Mouse (Mus musculus) bone marrow macrophage, adult 2 months (primary cell): ENCODE measurements at regions not wholly inside any gene's neighbourhood (a gene's known extent, or its start where the extent isn't known, plus 50 kb on each side); places are given as distances from the start of the nearest gene placed in this dataset.

Experiments
- H3K27ac ChIP-seq: 2 replicates; pipeline ENCODE4 v1.5.1; 2012; ENCODE audit warnings: low read depth, low read length; ENCODE audit not compliant: insufficient read depth
- H3K4me1 ChIP-seq: 2 replicates; pipeline ENCODE4 v1.6.1; 2012; ENCODE audit warnings: low read length; ENCODE audit not compliant: control insufficient read depth, insufficient read depth
- H3K4me3 ChIP-seq: 2 replicates; pipeline ENCODE4 v1.5.1; 2012; ENCODE audit warnings: mild to moderate bottlenecking, low read length, moderate library complexity; ENCODE audit not compliant: insufficient read depth
- CTCF ChIP-seq: IDR thresholded peaks from 2 replicates; pipeline ENCODE4 v1.5.1; 2012; ENCODE audit warnings: low read depth, mild to moderate bottlenecking, low read length, moderate library complexity
- POLR2A ChIP-seq: IDR thresholded peaks from 2 replicates; pipeline ENCODE4 v1.6.1; 2012; ENCODE audit warnings: mild to moderate bottlenecking, low read depth, low read length, borderline replicate concordance

DNA sequence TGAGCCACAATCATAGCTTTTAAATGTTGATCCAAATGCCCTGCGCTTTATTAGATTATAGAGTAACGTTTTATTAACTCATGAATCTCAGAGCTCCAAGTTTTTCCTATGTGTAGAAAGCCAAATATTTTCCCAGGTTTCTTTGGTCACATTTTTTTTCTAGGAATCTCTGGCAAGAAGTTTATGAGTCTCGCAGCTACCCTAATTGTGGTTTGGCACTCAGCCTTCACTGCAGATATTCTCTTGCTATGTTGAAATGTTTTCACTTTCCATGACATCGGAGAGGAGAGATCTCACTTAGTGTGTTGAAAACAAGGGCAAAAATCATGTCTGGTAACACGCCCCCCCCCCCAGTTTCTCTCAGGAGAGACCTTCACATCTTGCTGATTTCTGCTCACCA lies 212.4 kb downstream of the Tmem26 start:
- H3K4me3 ChIP-seq, result no peak overlapping the region
- H3K4me1 ChIP-seq, result no peaks in the 10 kb centered on the region
- no peak overlapping the region for H3K27ac ChIP-seq
- TF ChIP-seq CTCF, result no peak
- no peak for TF ChIP-seq POLR2A

DNA sequence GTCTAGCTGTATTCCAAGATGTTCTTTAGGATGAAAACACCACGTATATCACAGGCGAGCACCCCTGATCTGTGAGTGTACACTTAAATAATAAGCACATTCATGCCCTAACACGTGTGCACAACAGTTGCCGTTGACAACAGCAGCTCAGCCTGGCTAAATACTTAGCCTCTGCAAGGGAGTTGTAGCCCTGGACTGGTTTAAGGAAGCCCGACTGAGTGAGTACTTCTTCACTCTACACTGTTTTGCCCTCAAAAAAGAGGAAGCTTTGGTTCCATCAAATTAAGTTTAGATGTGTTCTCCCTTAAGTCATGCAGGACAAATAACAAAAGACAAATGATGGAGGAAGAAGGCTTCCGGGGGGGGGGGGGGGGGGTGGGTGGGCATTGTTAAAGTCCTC lies 208.0 kb upstream of the Rhobtb1 start:
- Histone ChIP-seq H3K4me3 (no peak overlapping the region), H3K27ac (no peak overlapping the region), H3K4me1 (no peaks in the 10 kb centered on the region)
- TF ChIP-seq CTCF (no peak), POLR2A (no peak)

DNA sequence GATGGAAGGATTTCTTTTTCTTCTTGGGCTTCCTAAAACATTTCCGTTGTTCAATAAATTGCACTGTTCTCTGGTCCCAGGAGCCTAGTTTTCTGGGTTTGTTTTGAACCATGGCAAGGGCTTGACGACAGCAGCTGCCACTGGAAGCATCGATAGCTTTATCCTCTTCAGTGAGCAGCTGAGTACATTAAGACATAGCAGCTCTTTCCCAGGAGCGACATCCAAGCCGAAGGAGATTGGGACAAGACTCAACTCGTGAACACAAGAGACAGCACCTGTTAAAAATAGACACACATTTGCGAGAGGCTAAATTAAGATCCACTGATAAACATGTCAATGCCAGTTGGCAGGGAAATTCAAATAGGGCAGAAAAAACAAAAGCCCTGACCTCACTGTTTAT lies 194.7 kb upstream of the Rhobtb1 start:
- TF ChIP-seq CTCF (no peak), POLR2A (no peak)
- H3K27ac ChIP-seq, result no peak overlapping the region

DNA sequence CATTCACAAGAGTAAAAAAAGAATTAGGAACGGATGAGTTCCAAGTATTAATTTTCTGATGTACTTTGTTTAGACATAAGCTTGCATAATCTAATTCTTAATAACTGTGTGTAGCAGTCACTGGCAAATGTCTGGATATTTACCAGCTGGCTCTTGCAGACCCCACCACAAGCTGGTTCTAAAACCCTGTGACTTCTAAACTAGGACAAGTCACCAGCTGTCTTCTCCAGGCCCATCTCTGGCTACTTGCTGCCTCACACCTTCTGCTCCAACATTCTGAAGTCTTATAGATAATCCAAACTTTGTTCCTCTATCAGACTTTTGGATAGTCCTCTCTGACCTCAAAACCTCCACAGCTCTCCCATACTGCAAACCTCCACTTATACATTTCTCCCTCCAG lies 189.9 kb upstream of the Rhobtb1 start:
- H3K27ac ChIP-seq, result no peak overlapping the region

More for the DNA sequence above, 194.7 kb upstream of the Rhobtb1 start:
- H3K4me3 ChIP-seq, result no peak overlapping the region
- H3K4me1 ChIP-seq, result no peaks in the 10 kb centered on the region

DNA sequence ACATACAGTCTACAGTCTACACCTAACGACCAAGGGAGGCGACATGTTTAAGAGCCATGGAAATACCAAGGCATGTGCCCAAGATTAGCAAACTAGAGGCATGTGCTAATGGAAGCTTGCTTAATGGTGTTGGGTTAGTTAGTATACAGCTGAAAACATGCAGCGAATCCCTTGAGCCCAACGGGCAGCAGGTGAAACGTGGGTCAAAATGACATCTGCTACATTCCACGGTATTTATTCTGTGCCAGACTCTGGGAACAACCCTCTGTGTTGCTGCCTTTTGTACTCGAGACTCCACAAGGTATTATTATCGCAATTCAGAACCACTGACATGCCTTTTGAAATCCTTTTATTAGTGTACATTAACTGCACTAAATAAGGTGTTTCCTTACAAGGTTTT lies 188.1 kb upstream of the Rhobtb1 start:
- Histone ChIP-seq H3K4me1 (no peaks in the 10 kb centered on the region), H3K27ac (no peak overlapping the region), H3K4me3 (no peak overlapping the region)
- TF ChIP-seq CTCF, result no peak
- no peak for TF ChIP-seq POLR2A

More for the DNA sequence above, 189.9 kb upstream of the Rhobtb1 start:
- Histone ChIP-seq H3K4me3 (no peak overlapping the region), H3K4me1 (no peaks in the 10 kb centered on the region)
- TF ChIP-seq POLR2A (no peak), CTCF (no peak)

DNA sequence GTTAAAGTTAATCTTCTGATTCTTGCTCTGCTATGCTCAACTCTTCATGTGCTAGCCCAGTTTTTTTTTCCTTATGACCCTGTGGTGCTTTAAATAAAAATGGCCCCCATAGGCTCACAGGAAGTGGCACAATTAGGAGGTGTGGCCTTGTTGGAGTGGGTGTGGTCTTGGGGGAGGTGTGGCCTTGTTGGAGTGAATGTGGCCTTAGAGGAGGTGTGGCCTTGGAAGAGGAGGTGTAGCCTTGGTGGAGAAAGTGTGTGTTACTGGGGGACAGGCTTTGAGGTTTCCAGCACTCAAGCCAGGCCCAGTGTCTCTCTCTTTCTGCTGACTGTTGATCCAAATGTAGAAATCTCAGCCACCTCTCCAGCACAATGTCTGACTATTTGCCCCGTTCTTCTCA lies 186.0 kb upstream of the Rhobtb1 start:
- no peaks in the 10 kb centered on the region for H3K4me1 ChIP-seq
- no peak overlapping the region for H3K27ac ChIP-seq
- H3K4me3 ChIP-seq, result no peak overlapping the region
- TF ChIP-seq CTCF (no peak), POLR2A (no peak)

DNA sequence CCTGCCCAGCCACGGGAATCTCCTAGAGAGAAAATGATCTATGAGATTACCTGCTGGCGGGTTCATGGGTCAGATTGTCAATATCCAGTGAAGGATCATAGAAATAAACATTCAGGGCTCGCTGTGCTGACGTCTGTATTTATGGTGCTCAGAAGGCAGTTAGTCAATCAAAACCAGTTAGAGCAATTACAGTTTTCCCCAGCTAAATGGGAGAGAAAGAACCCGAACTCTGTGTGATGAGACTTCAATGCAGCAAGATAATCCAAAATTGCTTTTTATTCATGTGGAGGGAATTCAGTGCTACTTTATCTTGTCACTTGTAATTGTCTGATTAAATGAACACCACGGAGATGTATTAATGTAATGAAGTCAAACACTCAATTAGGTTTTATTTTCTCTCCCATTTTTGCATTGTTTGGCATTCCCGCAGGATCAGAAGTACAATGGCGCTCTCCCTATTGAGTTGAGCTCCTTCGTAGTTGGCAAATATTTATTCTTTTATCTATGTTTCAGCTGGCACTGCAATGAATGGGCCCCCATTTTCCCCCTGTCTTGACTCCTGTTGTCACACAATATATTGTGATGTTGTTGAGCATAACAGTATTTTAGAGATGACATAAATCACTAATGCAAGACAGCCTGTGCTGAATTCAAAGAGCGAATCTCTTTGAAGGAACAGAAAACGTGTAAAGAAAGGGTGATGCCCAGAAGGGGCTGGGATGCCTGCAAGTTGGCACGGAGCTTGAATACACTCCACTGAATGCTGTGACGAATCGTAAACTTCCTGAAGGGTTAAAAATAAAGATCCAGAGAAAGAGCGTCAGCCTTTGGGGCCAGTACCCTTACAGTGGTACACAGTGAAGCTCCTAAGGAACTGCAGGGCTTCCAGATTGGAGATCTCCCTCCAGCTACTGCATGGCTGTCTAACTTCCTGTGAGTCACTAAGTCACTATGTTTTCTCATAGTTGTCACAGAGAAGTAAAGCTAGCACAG lies 183.0 kb upstream of the Rhobtb1 start:
- no peak overlapping the region for H3K4me3 ChIP-seq
- H3K4me1 ChIP-seq, result no peaks in the 10 kb centered on the region
- TF ChIP-seq CTCF (no peak), POLR2A (no peak)
- no peak overlapping the region for H3K27ac ChIP-seq

DNA sequence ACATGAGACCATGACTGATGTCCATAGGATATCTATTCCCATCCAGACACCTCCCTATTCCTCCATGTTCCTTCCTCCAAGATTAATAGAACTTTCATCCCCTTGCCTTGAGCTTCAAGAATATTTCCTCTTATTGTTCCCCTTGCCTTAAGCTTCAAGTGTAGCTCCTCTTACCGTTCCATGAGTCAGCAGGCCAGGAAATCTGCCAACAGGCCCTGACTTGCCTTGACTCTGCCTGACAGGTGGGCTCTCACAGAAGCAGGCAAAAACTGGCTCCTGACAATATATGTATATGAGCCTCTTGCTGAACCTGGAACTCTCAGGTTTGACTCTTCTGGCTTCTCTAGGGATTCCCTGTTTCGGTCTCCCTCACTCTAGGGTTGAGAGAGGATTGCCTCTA lies 180.7 kb upstream of the Rhobtb1 start:
- H3K4me3 ChIP-seq, result no peak overlapping the region
- H3K27ac ChIP-seq, result no peak overlapping the region
- TF ChIP-seq POLR2A (no peak), CTCF (no peak)

DNA sequence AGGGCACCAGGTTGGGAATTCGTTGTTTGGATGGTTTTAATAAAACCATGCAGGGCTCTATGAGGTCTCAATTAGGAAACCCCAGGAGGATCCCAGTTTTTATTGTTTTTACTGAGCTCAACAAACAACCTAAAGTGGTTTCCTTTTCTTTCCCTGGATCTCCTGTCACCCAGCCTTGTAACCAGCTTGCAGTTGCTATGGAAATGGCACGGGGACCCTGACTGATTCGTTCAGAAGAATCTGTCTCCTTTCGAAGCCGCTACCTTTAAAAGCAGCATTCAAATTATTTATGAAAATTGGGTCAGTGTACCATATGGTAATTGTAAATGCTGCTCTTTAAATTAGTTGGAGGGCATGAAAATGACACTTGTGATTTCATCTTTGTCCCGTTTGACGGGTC lies 176.5 kb upstream of the Rhobtb1 start:
- no peaks in the 10 kb centered on the region for H3K4me1 ChIP-seq
- H3K4me3 ChIP-seq, result no peak overlapping the region
- no peak for TF ChIP-seq CTCF
- TF ChIP-seq POLR2A, result no peak
- no peak overlapping the region for H3K27ac ChIP-seq

More for the DNA sequence above, 180.7 kb upstream of the Rhobtb1 start:
- no peaks in the 10 kb centered on the region for H3K4me1 ChIP-seq

DNA sequence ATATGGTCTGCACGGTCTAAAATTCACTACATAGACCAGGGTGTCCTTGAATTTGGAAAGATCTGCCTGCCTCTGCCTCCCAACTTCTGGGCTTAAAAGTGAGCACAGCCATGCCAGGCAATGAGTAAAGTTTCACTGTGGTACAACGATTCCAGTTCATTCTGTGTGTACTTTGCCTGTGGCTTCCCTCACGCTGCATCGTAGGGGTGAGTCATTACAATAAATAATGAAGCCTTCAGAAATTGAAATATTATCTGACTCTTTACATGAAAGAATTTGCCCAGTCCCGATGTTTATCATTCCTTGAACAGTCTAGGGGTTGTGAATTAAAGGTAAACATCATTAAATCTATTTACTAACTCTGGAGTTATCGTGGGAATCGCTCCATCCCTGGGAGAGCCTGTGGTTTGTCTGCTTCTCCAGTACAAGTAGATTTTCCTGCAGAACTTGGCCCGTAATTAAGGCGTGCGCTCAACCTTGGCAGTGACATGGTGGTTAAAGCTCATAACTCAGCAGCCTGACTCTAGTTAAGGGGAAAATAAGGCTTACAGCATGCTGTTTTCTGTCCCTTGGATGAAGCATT lies 174.7 kb upstream of the Rhobtb1 start:
- Histone ChIP-seq H3K4me1 (no peaks in the 10 kb centered on the region), H3K27ac (no peak overlapping the region), H3K4me3 (no peak overlapping the region)
- TF ChIP-seq CTCF (no peak), POLR2A (no peak)
